Mouse (Mus musculus) megakaryocyte, adult 5-6 weeks (primary cell): ENCODE results near the gene Abhd17b. TPM values are rescaled to one million over a fixed set of nuclear protein-coding genes. Genes with fewer than 3 reads are reported as not detected.
"Not testable (repeated sequence)": the region's sequence is repeated elsewhere in the genome, so short reads cannot be mapped to it uniquely, and the experiment has no call there.

Experiments
- ATAC-seq: 2 replicates; pipeline ENCODE4 v1.8.0; 2016; ENCODE audit warnings: mild to moderate bottlenecking, inconsistent platforms; ENCODE audit not compliant: poor library complexity, severe bottlenecking
- total RNA-seq, 2 experiments: library from RNA; stranded (forward) in 1 of 2; stranded (reverse) in 1 of 2; fragments of 153-499, 151-499 nt in 1 of 2; fragments of 221-1000, 200-1000 nt in 1 of 2; gene quantifications; 2 replicates each; pipeline versions ENCODE4 v1.2.3 to v1.2.4; 2015 to 2017

Abhd17b gene
- total RNA-seq, 2 experiments from 2014 or later, result 30.3 to 47.2 TPM

DNA sequence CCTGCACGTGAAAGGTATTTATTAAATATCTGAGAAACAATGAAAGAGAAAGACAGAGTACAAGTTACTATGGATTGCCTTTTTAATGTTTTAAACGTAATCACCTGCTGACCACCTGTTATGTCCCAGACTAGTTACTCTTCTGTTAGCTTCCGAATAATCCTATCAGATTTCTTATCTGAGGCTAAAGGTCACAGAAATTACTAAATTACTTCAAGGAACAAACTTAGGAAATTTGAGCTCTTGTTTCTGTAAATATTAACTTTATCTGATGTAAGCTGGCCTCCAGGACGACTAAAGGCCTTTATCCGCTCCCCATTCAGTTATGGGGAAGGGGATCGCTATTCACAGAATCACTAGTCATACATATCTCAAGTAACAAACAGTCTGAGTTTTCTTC is 1.3 kb upstream of the Abhd17b start:
- ATAC-seq, result no peak

DNA sequence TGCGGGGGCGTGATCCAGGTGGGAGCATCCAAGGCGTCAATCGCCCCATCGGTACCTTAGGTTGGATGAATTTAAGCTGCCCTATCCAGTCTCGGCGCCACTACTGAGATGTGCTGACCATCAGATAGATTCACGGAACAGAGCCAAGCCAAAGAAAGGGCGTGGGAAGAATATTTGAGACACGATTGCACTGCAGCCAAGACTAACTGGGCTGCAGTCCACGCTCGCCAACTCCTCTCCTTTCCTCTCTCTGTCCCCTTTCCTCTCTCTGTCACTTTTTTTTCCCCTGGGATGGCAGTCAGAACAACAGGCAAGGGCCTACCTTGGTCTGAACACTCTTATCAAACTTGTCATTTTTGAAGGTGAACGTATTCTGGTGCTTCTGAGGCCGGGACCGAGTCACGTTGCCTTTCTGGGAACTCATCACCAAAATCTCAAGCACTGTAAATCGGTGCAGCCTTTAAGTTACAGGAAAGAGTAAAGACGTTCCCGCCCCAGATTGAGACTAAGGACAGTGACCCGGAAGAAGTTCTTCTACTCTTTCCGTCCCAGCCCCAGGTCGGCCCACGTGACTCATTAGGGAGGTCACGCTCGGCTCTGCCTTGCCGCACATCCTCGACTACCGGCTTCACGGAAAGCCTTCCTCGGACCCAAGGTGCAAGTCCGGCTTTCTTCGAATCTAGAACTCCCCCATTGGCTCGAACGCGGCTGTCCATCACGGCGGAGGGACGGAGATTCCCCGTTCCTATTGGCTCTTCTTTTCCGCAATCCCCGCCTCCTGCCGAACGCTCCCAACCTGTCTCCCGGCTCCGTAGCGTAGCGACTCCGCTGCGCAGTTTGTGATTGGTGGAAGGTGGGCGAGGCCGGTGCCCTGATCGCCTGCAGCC is 457 bp upstream of the Abhd17b start, which contains the start of gene 1110059E24Rik:
Gene 1110059E24Rik, minus strand, starts transcription at position 692 of the 887 bp plus-strand sequence.
- ATAC-seq, result peak; percentile 93

DNA sequence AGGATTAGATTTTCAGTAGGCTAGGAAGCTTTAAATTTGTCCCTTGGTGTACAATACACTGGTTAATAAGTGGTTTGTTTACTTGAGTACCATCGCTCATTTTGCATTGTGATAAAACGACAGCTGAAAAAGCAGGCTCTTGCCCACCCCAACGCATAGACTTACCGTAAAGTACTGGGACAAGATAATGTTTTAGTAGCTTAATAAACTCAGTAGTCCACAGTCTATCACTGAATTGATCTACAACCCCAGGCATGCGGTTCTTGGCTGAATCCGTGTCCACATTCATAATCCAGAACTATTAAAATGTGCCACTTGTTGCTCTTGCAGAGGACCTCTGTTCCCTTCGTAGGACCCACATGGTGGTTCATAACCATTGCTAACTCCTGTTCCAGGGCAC is 1.8 kb downstream of the Abhd17b start:
- ATAC-seq, result no peak

DNA sequence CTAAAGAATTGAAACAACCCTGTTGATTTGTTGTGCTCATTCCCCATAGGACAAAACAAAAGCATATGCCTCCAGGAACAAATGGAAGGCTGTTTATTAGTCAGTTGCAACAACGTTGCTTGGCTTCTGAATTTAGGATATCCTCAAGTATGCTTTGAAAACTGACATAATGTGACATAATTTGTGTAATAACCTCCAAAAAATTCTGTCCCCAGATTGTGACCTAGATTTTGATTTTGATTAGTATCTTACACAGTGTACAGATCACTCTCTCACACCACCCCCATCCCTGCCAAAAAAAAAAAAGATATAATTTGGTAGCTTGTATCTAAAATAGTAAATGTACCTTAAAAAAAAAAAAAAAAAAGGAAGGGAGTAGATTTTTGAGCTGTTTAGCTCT is 7.7 kb downstream of the Abhd17b start:
- no peak for ATAC-seq

DNA sequence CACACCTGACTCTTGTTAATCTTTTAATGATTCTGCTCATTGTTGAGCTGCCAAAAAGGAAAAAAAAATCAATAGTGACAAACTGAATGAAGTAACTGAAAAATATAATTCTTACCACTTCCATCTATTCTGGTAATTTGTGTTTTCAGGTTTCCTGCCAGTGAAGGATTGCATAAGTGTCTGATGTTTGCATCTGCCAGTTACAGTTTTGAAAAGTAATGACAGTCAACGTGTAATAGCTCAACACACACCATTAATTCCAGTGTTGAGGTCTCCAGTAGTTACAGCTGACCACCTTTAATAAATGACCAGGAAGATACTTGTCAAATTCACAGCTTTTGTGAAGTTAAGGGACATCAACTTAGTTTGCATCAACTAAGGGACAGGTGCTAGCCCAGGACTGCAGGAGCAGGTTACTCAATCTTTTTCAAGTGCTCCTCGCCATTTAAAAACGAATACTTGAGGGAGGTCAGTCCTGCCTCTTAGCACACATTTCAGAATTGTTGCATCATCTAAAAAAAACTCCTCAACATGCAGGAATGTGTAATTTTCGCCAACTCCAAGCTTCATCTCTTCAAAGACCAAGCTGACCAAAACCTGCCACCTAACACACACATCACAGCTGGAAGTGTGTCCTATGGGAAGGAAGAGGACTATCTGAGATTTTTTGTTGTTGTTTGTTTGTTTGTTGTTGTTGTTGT is 10.9 kb downstream of the Abhd17b start:
- peak; percentile 69 for ATAC-seq

DNA sequence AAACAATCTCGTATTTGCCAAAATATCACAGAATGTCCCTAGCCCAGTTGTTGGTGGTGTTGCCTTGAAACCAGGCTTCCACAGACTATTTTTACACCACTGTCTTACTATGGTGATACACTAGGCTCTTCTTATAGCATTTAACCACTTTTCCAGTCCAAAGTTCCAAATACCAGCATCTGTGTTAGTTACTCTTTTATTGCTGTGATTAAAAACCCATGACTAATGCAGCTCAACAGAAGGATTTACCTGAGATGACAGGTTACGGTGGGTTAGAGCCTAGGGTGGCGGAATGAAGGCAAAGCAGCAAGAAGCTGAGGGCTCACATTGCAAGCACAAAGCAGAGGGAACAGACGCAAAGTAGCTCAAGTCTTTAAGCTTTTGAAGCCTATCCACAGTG is 16.7 kb downstream of the Abhd17b start:
- ATAC-seq, result no peak

DNA sequence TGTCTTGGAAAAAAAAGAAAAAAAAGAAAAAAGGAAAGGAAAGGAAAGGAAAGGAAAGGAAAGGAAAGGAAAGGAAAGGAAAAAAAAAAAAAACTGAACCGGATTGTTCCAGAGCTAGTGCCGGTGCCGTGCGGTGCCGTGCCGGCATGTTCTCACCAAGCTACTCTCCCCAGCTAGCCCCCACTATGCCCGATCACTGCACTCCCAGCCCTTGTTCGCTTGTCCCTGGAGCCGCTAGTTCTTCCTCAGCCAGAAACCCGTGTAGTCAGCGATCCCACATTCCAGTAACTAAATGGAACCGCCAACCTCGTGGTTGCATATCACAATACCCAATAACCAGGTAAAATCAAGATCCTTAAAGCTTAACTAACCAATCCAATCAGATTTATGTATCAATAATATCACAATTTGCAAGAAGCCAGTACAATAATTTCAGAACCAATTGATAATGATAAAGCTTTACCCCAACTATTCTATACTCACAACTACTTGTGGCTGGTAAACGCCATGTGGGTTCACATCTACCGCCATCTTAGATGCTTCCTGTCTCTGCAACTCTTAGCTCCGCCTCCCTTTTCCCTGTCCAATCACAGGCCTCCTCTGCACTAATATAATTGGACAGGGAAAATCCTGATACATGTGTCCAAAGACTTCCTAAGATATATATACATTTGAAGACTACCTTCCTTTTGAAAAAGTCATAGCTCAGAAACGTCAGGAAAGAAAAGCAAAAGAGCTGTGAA is 21.5 kb downstream of the Abhd17b start:
- no peak for ATAC-seq

DNA sequence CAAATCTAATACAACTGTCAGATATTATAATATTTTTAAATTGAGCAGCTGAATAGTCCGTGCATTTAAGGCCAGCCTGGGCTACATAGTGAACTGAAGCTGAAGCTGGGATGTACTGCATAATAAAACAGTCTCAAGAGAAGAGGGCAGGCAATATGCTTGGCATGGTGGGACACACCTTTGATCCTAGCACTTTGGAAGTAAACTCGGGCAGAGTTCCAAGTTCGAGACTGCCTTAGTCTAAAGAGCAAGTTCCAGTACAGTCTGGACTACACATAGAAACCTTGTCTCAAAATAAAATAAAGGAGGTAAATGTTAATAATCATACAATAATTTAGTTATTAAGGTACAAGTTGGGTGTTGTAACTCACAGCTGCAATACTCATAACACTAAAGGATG is 27.1 kb downstream of the Abhd17b start:
- ATAC-seq, result no peak

DNA sequence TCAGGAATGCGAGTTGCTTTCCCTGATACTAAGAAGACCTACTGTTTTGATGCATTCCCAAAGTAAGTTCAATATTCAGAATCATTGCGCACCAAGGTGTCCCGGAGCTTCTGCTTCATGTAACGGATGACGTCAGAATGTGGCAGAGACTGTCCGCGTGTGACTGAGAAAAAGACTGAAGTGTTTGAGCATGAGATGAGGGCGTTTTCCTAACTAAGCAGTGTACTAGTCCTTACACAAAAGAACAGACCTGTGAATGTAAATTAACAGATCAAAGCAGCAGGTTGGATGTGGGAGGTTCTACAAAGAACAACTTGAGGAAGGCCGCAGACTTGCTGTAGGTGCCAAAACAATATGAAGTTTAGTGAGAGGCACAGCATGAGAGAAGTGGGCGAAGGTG is 28.0 kb downstream of the Abhd17b start:
- ATAC-seq, result no peak

DNA sequence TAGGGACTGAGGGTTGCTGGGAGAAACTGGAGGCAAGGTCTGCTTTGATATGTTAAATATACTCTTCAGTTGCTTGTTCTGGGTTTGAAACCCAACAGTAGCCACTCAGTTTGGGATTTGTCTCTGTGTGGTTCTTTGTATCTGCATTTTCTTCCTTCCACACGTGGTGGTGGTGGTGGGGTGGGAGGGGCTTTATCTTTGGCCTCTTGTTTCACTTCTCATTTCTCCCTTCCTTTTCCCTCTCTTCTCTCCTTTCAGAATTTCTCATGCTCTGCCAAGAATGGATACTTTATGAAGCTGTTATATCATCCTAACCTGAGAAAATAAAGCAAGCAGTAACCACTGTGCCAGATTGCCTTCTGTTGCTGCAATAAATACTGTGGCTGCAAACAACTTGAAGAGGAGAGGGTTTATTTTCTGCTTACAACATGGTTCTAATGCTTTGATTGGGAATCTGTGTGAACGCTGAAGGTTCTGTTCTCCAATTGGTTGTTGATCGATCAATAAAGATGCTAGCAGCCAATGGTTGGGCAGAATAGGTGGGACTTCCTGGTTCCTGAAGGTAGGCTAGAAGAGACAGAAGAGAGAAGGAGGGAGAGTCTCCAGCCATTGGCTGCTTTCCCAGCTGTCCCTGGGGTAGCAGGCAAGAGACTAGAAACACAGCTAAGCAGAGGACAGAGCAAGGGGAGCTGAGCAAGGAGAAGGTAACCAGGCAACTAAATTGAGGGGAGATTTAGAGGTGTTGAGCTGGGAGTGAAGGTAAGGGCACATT is 60.5 kb downstream of the Abhd17b start:
- ATAC-seq, result peak; percentile 90

DNA sequence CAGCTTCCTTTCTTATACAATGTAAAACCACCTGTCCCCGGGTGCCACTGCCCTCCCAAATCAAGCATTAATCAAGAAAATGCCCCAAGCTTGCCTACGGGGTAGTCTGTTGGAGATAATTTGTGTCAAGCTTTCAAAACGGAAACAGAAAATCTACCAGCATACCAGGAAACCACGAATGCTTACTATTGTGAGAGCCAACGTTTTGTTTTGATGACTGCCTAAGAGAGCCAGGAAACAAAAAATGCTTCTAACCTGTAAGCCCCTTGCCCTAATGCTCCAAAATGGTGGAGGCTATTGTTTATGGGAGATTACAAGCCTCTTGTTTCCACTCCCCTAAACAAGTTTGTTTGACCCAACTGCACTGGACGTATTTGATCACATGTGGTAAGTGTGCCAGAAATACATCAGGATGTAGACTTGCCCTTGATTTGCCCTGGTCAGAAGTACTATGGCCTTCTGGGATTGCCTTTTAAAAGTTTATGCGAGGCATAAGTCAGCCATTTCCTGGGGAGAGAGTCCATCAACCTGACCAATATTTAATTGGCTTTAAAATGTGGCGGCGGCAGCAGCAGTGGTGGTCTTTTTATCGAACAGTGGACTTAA is 61.4 kb downstream of the Abhd17b start:
- ATAC-seq, result peak; percentile 31

DNA sequence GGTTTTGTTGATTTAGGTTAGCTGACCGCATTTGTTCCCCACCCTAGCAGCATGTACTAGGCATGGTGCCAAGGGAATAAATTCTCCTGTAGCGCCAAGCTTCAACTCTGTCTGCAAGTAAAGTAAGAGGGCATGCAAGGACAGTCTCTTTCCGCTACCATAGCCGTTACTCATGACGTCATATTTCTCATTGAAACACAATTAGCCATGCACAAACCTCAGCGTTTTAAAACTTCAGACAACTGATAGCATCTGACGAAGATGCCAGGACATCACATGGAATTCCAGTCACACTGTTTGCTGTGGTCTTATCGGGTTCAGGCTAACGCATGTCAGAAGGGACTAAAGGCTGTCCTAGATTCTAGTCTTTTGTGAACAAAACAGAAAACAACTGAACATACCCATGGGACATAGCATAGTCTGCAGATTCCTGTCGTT is 62.0 kb downstream of the Abhd17b start:
- ATAC-seq, result no peak

DNA sequence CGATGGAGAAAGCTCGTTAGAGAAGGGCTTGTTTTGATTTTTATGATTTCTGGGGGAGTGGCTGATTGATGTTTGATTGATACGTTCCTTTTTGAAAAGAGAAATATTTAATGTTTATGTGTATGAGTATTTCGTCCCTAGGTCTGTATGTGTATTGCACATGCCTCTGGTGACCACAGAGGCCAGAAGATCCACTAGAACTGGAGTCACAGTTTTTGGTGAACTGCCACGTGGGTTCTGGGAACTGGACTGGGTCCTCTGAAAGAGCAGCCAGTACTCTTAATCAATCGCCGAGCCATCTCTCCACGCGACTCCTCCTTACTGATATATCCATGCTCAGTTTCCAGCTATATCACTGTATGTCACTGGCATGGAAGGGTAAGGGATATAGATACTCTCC is 62.5 kb downstream of the Abhd17b start:
- no peak for ATAC-seq

DNA sequence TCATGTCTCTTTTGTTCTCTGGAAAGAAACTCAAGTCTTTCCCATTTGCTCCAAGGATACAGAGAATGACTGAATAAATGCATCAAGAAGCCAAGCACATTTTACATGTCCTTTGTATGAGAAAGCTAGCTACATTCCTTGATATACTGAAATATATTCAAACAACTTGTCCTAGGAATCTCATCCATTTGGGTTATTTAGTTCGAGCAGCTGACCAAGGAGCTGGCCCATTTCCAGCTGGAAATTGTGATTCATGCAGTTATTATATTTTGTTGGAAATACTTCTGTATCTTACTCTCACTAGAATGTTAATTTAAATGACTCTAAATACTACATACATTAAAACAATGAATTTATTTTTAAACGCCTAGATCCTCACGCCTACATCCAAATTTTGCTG is 63.5 kb downstream of the Abhd17b start:
- no peak for ATAC-seq

DNA sequence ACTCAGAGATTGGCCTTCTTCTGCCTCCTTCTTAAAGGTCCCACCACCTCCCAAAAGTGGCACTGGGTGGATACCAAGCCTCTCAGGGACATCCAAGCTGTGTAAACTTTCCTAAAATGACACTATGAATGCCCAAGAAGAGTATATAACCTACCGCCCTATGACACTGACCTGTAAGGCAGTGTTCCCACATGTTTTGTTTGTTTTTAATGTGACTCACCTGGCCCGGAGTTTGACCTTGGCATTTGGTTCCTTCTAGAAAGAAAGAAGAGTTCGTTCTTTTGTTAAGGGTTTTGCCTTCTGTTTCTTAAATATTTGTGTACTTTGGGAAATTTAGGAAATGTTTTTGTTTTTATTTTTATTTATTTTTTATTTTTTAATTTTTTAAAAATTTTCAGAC is 66.2 kb downstream of the Abhd17b start:
- no peak for ATAC-seq

DNA sequence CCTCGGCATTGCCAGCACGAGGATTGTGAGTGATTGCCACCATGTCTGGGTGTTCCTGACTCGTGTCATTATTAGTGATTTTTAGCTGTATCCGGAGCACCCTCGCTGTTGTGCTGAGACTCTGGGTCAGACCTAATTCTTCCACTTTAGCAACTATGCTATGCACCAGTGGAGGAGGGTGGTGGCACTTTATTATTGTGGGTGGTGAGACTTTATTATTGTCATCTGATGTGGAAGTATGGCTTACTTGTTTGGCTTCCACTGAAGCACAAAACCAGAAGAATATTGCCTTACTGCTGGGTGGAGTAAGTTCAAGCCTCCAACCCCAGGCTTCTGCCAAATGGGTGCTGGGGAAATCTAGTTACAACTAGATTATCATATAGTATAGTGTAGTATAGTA is 68.0 kb downstream of the Abhd17b start:
- no peak for ATAC-seq

DNA sequence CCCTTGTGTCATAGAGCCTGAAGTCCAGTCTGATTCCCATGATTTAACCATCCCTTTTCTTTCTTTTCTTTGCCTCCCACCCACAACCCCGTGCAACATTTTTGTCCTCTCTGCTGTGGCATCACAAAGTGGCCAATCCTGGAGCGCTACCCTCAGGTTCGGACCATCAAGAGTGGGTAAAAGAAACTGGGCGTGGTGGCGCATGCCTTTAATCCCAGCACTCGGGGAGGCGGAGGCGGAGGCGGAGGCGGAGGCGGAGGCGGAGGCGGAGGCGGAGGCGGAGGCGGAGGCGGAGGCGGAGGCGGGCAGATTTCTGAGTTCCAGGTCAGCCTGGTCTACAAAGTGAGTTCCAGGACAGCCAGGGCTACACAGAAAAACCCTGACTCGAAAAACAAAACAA is 70.3 kb downstream of the Abhd17b start:
- not testable (repeated sequence) for ATAC-seq

DNA sequence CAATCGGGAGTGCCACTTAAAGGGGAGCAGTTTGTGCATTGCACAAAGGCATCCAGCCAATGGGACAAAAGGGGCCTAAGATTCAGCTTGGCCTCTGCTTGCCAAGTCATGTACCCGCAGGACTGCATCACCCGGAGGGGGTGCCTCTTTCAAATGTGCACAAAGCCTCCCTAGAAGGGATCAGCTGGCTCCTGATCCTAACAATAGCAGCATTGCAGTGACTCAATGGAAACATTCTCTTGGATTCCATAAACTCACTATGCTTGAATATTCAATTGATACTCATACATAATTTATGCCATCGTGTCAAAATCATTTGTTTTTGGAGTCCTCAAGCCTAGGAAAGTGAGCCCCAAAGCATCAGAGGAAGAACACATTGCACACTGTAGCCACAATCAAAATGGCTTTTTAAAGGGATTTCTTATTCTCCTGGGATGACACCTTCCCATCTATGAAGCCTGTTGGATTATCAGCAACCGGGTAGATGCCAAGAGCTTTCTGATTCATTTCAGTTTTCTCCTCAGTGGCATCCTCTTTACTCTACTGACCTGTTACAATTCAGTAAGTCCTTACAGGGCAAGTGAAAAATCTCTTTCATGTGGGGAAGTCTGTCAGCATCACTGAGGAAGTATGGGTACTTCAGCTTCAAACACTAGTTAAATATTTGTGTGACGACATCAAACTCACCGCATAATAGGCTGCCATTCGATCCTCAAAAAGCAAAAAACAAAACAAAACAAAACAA is 71.1 kb downstream of the Abhd17b start:
- ATAC-seq, result peak; percentile 30; the same call in 1 of the 2 replicates

DNA sequence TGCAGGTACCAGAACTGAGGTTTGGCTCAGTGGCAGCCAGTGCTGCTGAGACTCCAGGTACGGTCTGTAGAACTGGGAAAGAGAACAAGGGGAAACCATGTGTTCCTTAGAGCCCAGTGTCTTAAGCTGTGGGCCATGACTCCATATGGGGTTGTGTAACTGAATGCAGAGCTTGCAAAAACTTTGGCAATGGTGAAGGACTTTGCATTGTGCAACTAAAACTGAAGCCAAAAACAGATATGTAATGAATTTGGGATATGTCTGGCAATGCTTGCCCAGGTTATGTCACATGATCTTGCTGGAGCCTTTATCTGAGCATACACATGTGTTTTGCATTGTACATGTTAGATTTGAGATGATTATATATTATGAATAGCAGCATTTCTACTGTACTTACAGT is 72.2 kb downstream of the Abhd17b start:
- ATAC-seq, result peak; percentile 72
